Mouse (Mus musculus) cerebral cortex, adult 2 months (tissue): ENCODE measurements around the gene Zfp53.

Source experiments
- WGBS: fragments of 180-500 bp; shearing (Covaris S2); methylation state at CpG from one replicate; pipeline ENCODE4 v1.1.7; 2018; 5-methylcytosine and 5-hydroxymethylcytosine counted together

Zfp53 gene

DNA sequence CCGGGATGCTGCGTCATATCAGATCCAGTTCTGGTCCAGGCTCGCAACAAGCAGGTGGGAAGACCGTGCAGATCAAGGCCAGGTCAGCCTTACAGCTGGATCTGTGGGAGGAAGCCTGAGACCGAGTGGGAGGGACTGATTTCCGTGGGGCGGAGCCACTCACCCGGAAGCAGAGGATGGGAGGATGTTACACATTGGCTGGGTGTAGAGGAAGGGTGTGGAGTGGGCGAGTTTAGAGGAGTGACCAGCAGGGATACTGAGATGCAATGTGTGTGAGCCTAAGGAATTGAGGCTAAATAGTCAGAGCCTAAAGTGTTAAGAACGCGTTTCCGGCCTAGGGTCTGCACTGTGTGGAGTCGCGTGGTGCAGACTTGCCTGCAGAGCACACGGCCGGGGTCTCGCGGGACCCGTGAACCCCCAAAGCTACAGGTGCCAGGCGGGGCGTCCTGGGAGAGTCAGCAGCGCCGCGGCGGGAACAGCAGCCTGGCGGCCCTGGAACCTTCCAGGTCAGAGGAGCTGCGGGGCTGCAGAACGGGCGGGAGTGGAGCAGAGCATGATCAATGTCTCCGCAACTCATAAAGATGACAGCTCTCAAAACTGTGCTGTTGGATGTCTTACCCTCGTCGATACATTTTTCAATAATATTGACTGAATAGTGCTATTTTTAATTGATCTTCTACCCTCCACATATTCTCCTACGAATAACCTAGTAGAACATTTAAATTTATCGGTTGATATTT, at the start of gene Zfp53:
Gene Zfp53 (plus strand): TSS at position 239 of the 740 bp plus-strand sequence.
- under 1% methylated on average over 34 of the region's 34 CpGs for WGBS

DNA sequence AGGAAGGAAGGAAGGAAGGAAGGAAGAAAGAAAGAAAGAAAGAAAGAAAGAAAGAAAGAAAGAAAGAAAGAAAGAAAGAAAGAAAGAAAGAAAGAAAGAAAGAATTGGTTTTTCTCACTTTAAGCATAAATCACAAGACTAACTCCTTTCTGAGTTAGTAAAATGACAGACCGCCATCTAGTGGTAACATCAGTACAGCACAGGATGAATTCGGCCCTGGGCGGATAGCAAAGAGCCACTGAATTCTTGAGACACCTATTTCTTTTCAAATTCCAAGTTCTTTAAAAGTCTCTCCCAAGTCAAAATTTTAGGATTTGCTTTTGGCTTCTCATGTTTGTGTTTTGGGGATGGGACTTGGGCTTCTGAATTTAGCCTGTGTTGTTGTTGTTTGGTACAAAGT, 39.1 kb upstream of the Zfp53 start:
- WGBS: 0% methylated on average over 3 of the region's 3 CpGs

DNA sequence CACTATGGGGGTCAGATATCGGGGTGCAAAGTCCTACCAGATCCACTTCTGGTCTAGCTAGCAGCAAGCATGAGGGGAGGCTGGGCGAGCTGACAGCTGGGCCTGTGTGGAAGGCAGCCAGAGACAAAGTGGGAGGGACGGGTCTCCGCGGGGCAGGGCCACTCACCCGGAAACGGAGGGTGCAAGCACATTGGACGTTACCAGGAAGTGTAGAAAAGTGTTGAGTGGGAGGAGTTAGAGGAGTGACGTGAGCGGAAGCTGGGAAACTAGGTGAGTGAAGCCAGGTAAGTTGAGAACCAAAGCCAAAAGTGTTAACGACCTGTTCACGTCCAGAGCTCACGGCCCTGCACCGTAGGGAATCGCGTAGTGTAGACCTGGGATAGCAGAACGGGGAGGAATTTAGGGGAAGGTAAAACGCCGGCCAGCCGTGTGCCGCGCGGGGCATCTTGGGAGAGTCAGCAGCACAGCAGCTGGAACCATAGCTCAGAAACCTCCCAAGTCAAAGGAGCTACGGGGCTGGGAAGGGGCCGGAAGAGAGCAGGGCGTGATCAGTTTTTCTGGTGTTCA, 38.6 kb upstream of the Zfp53 start, which contains the start of gene Zfp51:
Gene Zfp51 (plus strand): TSS at position 237 of the 567 bp plus-strand sequence.
- 0% methylated on average over 26 of the region's 26 CpGs for WGBS

DNA sequence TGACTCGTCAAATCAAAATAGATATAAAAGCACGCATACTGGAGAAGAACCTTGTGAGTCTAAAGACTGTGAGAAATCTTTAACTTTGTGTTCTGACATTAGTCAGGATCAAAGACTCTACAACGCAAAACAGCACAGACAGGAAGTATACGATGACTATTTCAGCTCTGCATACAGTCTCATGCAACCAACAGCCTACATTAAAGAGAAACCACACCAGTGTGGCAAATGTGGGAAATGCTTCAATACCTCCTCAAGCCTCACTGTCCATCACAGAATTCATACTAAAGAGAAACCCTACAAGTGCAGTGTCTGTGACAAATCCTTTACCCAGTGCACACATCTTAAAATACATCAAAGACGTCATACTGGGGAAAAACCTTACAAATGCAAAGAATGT, 25.2 kb upstream of the Zfp53 start:
- 92% methylated on average over 5 of the region's 5 CpGs for WGBS

DNA sequence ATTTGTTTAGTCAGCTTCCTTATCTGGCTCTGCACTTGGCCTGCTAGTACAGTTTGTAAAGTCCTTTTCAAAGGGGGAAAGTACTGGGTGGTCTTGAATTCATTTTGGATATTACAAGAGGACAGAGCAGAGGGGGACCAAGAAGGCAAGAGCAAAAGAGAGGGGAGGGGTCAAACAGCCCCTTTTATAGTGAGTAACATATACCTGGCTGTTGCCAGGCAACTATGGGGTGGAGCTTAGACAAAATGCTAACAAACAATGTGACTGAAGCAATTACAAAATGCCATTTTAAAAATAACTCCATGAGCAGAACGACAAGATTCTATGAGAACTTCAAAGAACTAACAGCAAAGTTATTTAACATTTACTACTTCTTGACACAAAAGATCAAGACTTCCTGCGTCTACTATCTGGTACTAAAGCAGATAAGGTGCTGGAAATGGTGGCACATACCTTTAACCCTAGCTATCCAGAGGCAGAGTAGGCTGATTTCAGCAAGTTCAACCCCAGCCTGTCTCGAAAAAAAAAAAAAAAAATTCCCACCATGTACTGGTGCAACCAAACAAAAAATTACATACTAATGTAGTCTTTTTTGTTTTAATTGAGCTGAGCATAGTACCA, 16.7 kb upstream of the Zfp53 start:
- whole genome bisulfite sequencing: 61% methylated on average over 3 of the region's 3 CpGs

DNA sequence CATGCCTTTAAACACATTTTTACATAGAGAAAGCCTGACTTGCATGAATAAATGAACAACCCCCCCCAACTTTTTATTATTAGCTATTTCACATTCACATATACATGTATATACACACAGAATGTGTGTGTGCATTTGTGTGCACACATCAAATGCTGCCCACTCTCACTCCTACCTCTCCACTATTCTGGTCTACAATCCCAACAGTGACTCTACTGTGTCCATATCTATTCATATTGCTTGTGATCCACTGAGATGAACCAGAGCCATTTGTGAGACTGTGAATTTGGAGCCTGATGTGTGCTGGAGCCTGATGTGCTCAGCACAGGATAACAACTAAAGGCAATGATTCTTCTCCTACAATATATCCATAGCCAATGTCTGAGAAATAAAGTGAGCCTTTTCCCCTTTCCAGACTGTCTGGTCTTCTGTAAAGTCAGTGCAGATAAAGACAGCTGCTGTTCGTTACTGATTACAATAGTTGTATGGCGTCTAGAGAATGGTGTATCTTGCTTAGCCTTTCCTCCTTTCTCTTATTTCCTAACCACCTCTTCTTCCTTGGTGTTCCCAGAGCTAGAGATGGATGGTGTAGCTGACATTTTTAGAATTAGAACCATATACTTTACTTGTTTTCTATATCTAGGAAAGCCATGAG, 16.0 kb upstream of the Zfp53 start:
- 75% methylated on average over 2 of the region's 2 CpGs for WGBS

DNA sequence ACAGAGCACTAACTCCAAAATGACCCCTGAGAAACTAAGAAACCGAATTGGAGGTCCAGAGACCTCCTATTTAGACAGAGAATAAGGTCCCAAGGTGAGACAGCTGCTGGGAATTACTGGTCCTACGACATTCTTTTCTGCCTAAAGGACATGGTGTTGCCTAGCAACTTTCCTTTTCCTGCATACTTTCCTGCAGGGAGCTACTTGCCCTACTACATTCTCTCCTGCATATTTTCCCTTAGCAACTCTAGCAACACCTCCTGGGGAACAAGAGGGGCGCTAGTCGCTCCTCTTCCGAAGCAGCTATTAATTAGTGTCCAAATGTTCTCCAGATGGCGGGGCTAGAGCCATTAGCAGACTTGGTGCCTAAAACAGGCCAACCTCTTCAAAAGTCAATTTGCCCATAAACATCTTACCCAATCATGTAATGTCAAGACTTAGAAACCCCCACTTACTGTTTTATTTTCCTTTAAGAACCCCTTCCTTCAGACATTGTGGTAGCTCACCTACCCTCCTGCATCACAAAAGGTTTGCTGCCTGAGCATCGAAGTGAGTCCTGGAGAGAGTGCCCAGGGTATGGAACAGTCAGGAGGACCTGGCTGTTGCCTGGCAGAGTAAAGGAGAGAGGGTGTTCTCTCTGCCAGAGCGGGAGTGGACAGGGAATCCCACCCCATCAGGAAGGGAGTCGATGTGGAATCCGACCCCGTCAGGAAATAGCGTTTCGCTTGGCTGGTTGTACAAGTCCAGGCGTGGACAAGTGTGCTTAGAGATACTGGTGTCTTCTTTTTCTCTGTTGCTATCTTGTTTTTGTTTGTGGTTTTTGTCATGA, 15.2 kb upstream of the Zfp53 start:
- 44% methylated on average over 14 of the region's 14 CpGs for WGBS

DNA sequence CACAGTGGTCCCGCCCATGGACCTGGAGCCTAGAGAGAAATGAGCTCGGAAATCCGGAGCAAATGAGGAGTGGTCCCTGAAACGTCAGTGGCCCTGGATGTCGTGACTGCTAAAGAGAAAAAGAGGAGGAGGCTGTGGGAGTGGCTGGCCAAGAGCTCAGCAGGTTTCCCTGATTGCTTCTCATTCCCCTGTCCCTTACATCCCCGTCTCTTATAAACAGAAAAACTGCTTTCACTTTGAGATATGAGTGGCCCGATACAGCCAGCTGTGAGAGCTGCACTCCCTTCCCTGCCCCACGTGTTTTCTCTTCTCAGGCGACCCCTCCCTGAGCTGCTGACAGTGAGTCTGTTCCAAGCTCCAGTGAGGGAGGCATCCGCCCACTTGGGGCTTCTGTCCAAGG, 14.1 kb upstream of the Zfp53 start:
- WGBS: 17% methylated on average over 10 of the region's 10 CpGs

DNA sequence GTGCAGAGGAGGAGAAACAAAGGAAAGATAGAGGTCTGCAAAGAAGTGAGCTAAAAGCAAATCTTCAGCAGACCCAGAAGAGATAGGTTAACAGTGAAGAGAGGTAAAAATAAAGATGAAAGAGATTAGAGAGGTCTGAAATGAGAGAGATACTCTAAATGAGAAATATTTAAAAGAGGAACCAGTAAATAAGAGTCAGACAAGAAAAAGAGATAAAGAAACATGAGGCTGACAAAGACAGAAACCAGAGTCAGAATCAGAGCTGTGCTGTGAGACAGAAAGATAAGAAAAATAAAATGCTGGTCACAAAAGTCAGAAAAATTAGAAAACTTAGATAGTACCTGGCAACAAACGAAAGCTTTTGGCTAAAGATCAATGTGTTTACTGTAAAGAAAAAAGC, 13.5 kb upstream of the Zfp53 start:
- 92% methylated on average over 1 of the region's 1 CpGs for WGBS

DNA sequence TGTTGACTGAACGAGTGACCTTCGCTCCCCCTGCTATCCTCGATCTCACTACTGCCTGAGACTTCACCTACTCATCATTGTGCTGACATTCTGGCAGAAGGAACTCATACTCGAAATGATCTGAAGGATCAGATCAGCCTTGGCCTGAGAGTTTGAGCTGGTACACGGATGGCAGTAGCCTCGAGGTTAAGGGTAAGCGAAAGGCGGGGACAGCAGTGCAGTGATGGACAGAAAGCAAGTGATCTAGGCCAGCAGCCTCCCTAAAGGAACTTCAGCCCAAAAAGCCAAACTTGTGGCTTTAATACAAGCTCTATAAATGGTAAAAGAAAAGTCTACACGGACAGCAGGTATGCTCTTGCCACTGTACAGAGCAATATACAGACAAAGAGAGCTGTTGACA, 12.4 kb upstream of the Zfp53 start:
- 95% methylated on average over 5 of the region's 9 CpGs for WGBS

DNA sequence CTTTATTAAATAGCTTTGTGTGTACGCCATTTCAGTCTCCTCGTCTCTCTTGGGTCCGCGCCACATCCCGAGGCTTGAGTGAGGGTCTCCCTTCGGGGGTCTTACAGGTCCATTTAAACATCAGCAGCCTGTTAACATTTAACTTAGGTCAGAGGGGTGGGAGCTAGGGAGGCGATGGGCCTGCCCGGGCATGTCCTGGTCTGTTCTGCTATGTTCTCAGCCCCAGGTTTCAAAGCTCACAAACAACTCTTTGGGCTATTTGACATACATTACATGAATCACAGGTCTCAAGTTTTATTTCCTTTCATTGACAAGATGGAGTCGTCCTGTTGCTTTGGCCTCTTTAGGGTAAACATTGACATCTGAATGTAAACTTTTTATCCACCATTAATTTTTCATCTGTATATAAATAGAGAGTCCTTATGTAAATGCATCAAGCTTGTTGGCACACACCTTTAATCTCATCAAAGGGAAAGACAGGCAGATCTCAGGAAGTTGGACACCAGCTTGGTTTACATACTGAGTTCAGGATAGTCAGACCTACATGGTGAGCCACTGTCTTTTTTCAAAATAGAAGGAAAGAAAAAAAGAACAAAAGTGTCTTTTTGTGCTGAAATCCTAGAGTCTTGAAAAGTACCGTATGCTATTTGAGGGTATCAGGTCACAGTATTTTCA, 10.6 kb upstream of the Zfp53 start:
- 87% methylated on average over 10 of the region's 10 CpGs for WGBS

DNA sequence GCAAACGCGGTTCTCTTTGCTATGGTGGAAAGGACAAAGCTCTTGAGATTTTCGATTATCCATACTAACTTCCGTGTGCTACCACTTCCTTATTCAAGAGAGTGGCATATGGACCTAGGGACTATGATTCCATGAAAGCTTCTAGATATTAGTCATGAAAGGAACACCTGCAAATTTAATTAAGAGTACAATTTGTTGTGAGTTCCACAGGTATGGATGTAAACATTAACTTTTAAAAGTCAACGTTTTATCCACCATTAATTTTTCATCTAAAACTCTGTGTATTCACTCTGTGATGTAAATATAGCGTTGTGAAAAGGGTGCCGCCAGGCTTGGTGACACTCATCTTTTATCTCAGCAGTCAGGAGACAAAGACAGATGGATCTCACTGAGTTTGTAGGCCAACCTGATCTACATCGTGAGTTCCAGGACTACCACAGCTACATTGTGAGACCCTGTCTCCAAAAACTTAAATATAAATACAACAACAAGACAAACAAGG, 753 bp downstream of the Zfp53 start:
- WGBS: 8% methylated on average over 8 of the region's 8 CpGs

DNA sequence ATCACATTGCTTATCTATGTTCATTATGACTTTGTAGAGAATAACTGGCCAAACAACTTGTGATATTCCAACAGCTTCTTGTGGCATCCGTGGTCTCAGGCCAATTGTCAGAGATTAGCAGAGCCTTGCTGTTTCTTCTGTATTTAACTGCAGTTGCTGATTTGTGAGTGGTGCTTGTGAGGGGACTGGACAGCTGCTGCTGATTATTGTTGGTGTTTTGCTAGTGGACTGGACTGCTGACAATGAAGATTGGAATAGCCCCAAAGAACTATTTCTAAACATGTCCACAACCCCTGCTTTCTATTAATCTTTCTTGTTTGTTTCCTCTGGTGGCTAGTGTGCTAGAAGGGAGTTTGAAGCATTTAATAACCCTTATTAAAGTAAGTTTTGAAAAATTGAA, 12.6 kb downstream of the Zfp53 start:
- WGBS: 85% methylated on average over 1 of the region's 1 CpGs

DNA sequence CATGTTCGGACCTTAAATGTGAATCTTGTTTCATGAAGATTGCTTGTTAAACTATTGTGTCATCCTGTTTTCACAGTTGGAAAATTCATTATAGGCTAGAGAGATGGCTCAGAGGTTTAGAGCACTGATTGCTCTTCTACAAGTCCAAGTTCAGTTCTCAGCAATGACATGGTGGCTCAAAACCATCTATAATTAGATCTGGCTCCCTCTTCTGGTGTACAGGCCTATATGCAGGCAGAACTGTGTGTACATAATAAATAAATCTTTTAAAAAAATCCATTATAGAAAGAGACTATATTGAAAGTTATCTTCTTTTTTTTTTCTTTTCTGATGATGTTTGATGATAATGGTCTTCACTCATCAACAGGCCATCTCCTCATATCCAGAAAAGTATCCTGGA, 15.7 kb downstream of the Zfp53 start:
- 97% methylated on average over 1 of the region's 1 CpGs for WGBS

DNA sequence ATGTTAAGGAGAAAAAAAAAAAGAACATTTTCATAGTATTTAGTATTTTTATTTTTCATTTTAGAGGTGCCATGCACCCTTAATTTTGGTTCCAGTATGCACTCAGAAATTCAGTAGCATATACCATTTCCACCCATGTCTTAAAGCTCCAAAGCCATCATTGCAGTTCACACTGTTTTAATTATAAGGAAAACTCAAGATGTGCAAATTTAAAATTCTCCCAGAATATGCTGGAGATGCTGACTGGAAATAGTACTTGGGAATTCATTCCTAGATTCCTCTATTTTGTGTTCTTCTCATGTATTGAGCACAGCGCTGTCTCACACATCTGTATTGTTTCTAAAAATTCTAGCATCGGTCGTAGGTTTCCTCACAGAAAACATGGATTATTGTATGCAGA, 17.5 kb downstream of the Zfp53 start:
- WGBS: 56% methylated on average over 3 of the region's 3 CpGs

DNA sequence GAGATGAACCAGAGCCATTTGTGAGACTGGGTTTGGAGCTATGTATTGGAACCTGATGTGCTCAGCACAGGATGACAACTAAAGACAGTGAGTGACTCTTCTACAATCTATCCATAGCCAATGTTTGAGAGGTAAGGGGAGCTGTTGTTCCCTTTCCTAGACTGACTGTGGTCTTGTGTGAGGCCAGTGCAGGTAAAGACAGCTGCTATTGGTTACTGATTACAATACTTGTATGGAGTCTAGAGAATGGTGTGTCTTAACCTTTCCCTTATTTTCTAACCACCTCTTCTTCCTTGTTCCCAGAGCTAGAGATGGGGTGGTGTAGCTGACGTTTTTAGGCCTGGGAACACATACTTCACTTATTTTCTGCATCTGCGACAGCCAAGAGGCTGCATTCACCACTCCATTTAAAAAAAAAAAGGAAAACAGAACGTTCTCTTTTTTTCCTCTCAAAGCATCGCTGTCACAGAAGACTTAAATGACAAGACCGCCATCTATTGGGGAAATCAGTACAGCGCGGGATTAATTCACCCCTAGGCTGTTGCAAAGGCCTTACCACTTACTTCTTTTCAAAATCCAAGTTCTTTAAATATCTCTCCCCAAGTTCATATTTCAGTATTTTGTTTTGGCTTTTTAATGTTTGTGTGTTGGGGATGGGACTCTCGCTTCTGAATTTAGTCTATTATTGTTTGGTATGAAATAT, 26.8 kb downstream of the Zfp53 start:
- under 1% methylated on average over 8 of the region's 8 CpGs for WGBS

DNA sequence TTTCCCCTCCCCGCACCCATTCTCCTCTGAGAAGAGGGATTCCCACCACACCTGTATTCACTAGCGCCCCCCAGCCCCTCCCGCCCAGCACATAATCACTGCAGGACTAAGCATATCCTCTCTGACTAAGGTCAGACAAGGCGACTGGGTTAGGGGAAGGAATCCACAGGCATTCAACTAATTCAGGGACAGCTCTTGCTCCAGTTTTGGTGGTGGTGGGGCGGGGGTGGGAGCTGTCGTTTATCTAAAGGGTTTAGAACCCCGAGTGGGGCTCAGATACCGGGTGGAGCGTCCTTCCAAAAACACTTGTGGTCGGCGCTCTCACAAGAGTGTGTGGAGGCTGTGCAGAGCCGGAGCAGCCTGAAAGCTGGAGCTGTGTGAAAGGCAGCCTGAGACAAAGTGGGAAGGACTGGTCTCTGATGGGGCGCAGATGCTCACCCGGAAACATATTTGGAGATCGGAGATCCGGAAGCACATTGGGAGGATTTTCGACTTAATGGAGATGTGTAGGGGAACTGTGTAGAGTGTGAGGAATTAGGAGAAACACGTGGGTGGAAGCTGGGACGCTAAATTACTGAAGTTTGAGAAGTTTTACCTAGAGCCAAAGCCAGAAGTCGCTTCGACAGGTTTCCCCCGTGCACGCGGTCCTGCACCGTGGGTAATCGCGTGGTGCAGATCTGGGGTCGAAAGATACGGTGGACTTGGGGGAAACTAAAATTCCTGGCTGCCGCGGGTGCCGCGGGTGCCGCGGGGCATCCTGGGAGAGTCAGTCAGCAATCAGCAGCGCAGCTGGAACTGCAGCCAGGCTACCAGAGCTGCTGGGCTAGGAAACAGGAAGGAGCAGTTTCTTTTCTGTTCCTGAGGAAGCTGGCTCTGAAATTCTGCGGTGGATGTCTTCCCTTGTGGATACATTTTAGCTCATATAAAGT, 27.7 kb downstream of the Zfp53 start:
- WGBS: under 1% methylated on average over 37 of the region's 37 CpGs

DNA sequence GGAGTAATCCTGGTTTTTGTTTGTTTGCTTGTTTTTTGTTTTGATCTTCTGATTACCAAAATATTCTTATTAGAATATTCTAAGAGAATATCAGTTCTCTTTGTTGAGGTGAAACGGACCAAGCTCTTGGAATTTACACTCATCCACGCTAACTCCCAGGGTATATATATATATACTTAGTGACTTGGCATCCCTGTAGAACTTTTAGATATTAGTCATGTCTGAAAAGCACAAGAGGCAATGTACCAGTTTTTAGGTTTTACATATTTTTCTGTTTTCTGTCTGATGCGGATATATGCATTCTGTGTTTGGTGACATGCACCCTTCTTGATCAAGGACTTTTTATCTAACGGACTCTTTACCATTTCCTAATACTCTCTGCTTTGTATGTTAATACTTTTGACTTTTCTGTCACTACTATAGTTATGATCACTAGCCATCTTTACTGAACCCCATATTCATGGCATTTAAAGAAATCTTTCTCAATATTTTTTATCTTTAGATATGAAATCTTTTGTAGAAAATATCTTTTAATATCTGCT, 28.4 kb downstream of the Zfp53 start:
- 19% methylated on average over 4 of the region's 4 CpGs for WGBS
